Mouse (Mus musculus) forebrain, embryonic 14.5 days (tissue): Measurements from ENCODE around the gene Anks3. TPM values are rescaled to one million over a fixed set of nuclear protein-coding genes. Genes with fewer than 3 reads are reported as not detected.

Source experiments
- ATAC-seq: fragments of 200-750 bp; cut with Nextera tagmentation; 2 replicates; pipeline ENCODE4 v1.8.0; 2017; ENCODE audit warnings: mild to moderate bottlenecking, moderate library complexity
- DNase-seq: peaks from one replicate; pipeline ENCODE4 v3.0.0-alpha.2; 2015; ENCODE audit warnings: low spot score
- H3K27ac ChIP-seq: fragments of 300-500 bp; sonication (generic); 2 replicates; pipeline ENCODE4 v1.5.1; 2014; ENCODE audit warnings: low read depth, mild to moderate bottlenecking, control low read depth, low read length, moderate library complexity
- H3K27me3 ChIP-seq: fragments of 300-500 bp; sonication (generic); replicated peaks from 2 replicates; pipeline ENCODE4 v1.6.1; 2014; ENCODE audit warnings: low read length, control low read depth, mixed read lengths; ENCODE audit not compliant: control insufficient read depth, insufficient read depth
- H3K36me3 ChIP-seq: fragments of 300-500 bp; sonication (generic); 2 replicates; pipeline ENCODE4 v1.6.1; 2014; ENCODE audit warnings: low read length, control low read depth; ENCODE audit not compliant: control insufficient read depth, insufficient read depth
- H3K4me1 ChIP-seq: fragments of 300-500 bp; sonication (generic); 2 replicates; pipeline ENCODE4 v1.6.1; 2014; ENCODE audit warnings: antibody characterized with exemption, low read length, control low read depth; ENCODE audit not compliant: control insufficient read depth, insufficient read depth
- H3K4me2 ChIP-seq: fragments of 300-500 bp; sonication (generic); 2 replicates; pipeline ENCODE4 v1.6.1; 2014; ENCODE audit warnings: mild to moderate bottlenecking, control low read depth, low read length
- H3K4me3 ChIP-seq: fragments of 300-500 bp; sonication (generic); 2 replicates; pipeline ENCODE4 v1.5.1; 2014; ENCODE audit warnings: low read depth, low read length, control low read depth
- H3K9ac ChIP-seq: fragments of 300-500 bp; sonication (generic); 2 replicates; pipeline ENCODE4 v1.6.1; 2014; ENCODE audit warnings: mild to moderate bottlenecking, low read length, control low read depth, moderate library complexity
- H3K9me3 ChIP-seq: fragments of 300-500 bp; sonication (generic); replicated peaks from 2 replicates; pipeline ENCODE4 v1.6.1; 2016; ENCODE audit warnings: low read length, control low read depth, mixed read lengths; ENCODE audit not compliant: control insufficient read depth
- WGBS: fragments of 180-500 bp; shearing (Covaris S2); extraction: QIAGEN DNeasy Blood & Tissue Kit; methylation state at CpG from one replicate; pipeline ENCODE4 v1.1.7; 2014; 5-methylcytosine and 5-hydroxymethylcytosine counted together
- polyA plus RNA-seq: library from polyadenylated mRNA; unstranded; fragments of >200 nt; fragmentation: Nextera tagmentation; extraction: Ambion mirVana; gene quantifications from 2 replicates; pipeline ENCODE4 v1.2.1, GENCODE M21; 2014

Gene Anks3
- polyA plus RNA-seq, 1 experiment from 2014 or later: 49.3 TPM

GRCm38 (mm10) chr16:4910758-4911157, 53.2 kb downstream of the Anks3 start:
- Histone ChIP-seq H3K4me1 (no peaks in the 10 kb centered on the region), H3K4me3 (no peak overlapping the region), H3K27ac (no peak overlapping the region), H3K27me3 (no peaks in the 10 kb centered on the region), H3K9ac (no peak overlapping the region), H3K9me3 (no peaks in the 10 kb centered on the region), H3K4me2 (no peak overlapping the region), H3K36me3 (peaks cover 40% of the 10 kb centered on the region)
- ATAC-seq (no peak), DNase-seq (no peak)
- 95% methylated on average over 8 of the region's 8 CpGs for WGBS

- peaks cover 32% of the 10 kb centered on the region for H3K36me3 ChIP-seq
- WGBS: 98% methylated on average over 2 of the region's 2 CpGs
- no peak for ATAC-seq
Observed at GRCm38 (mm10) chr16:4909745-4910144, 54.3 kb downstream of the Anks3 start.

GRCm38 (mm10) chr16:4907972-4908371, 56.0 kb downstream of the Anks3 start:
- no peaks in the 10 kb centered on the region for H3K4me1 ChIP-seq
- H3K9ac ChIP-seq: no peak overlapping the region
- H3K36me3 ChIP-seq: peaks cover 24% of the 10 kb centered on the region
- 54% methylated on average over 5 of the region's 5 CpGs for WGBS
- DNase-seq: no peak
- no peaks in the 10 kb centered on the region for H3K27me3 ChIP-seq
- H3K9me3 ChIP-seq: no peaks in the 10 kb centered on the region
- no peak for ATAC-seq
- H3K27ac ChIP-seq: no peak overlapping the region
- no peak overlapping the region for H3K4me2 ChIP-seq
- no peak overlapping the region for H3K4me3 ChIP-seq

More at GRCm38 (mm10) chr16:4909745-4910144, 54.3 kb downstream of the Anks3 start:
- H3K4me3 ChIP-seq: no peak overlapping the region
- H3K9me3 ChIP-seq: no peaks in the 10 kb centered on the region
- no peak overlapping the region for H3K27ac ChIP-seq
- no peaks in the 10 kb centered on the region for H3K4me1 ChIP-seq
- no peak overlapping the region for H3K9ac ChIP-seq
- H3K27me3 ChIP-seq: no peaks in the 10 kb centered on the region
- no peak for DNase-seq
- H3K4me2 ChIP-seq: no peak overlapping the region

- no peaks in the 10 kb centered on the region for H3K4me1 ChIP-seq
- H3K4me3 ChIP-seq: no peak overlapping the region
- H3K4me2 ChIP-seq: no peak overlapping the region
- no peak overlapping the region for H3K9ac ChIP-seq
- H3K9me3 ChIP-seq: no peaks in the 10 kb centered on the region
- DNase-seq: no peak
- H3K27me3 ChIP-seq: no peaks in the 10 kb centered on the region
- H3K27ac ChIP-seq: no peak overlapping the region
- peaks cover 19% of the 10 kb centered on the region for H3K36me3 ChIP-seq
- no peak for ATAC-seq
- WGBS: 79% methylated on average over 2 of the region's 2 CpGs
Observed at GRCm38 (mm10) chr16:4907386-4907785, 56.6 kb downstream of the Anks3 start.

GRCm38 (mm10) chr16:4906559-4906958, 57.4 kb downstream of the Anks3 start:
- Histone ChIP-seq H3K27me3 (no peaks in the 10 kb centered on the region), H3K4me1 (no peaks in the 10 kb centered on the region), H3K4me2 (no peak overlapping the region), H3K27ac (no peak overlapping the region), H3K9ac (no peak overlapping the region), H3K9me3 (no peaks in the 10 kb centered on the region), H3K4me3 (no peak overlapping the region), H3K36me3 (peaks cover 15% of the 10 kb centered on the region)
- ATAC-seq (no peak), DNase-seq (no peak)

GRCm38 (mm10) chr16:4905591-4905990, 58.4 kb downstream of the Anks3 start:
- H3K27me3 ChIP-seq: no peaks in the 10 kb centered on the region
- peaks cover 7% of the 10 kb centered on the region for H3K36me3 ChIP-seq
- H3K9ac ChIP-seq: no peak overlapping the region
- DNase-seq (no peak), ATAC-seq (no peak)
- no peak overlapping the region for H3K4me2 ChIP-seq
- H3K4me3 ChIP-seq: no peak overlapping the region
- no peak overlapping the region for H3K27ac ChIP-seq
- 78% methylated on average over 1 of the region's 1 CpGs for WGBS
- no peaks in the 10 kb centered on the region for H3K4me1 ChIP-seq
- H3K9me3 ChIP-seq: no peaks in the 10 kb centered on the region

- no peak for DNase-seq
Observed at GRCm38 (mm10) chr16:4904878-4905277, 59.1 kb downstream of the Anks3 start.

GRCm38 (mm10) chr16:4903491-4904102, 60.4 kb downstream of the Anks3 start:
- Histone ChIP-seq H3K9me3 (no peaks in the 10 kb centered on the region), H3K4me1 (no peaks in the 10 kb centered on the region), H3K4me3 (no peak overlapping the region), H3K4me2 (no peak overlapping the region), H3K9ac (no peak overlapping the region), H3K27ac (no peak overlapping the region), H3K36me3 (no peaks in the 10 kb centered on the region), H3K27me3 (no peaks in the 10 kb centered on the region)
- DNase-seq (no peak), ATAC-seq (no peak)
- WGBS: 91% methylated on average over 6 of the region's 6 CpGs

More at GRCm38 (mm10) chr16:4904878-4905277, 59.1 kb downstream of the Anks3 start:
- H3K27ac ChIP-seq: no peak overlapping the region
- H3K4me2 ChIP-seq: no peak overlapping the region
- no peak overlapping the region for H3K4me3 ChIP-seq
- peaks cover 5% of the 10 kb centered on the region for H3K36me3 ChIP-seq
- H3K9ac ChIP-seq: no peak overlapping the region
- 87% methylated on average over 3 of the region's 3 CpGs for WGBS
- ATAC-seq: no peak
- H3K4me1 ChIP-seq: no peaks in the 10 kb centered on the region
- no peaks in the 10 kb centered on the region for H3K27me3 ChIP-seq
- no peaks in the 10 kb centered on the region for H3K9me3 ChIP-seq

GRCm38 (mm10) chr16:4902390-4902789, 61.6 kb downstream of the Anks3 start:
- Histone ChIP-seq H3K9ac (no peak overlapping the region), H3K27ac (no peak overlapping the region), H3K4me3 (no peak overlapping the region), H3K4me2 (no peak overlapping the region), H3K4me1 (no peaks in the 10 kb centered on the region), H3K27me3 (no peaks in the 10 kb centered on the region), H3K36me3 (no peaks in the 10 kb centered on the region), H3K9me3 (no peaks in the 10 kb centered on the region)
- ATAC-seq (no peak), DNase-seq (no peak)
- WGBS: 80% methylated on average over 2 of the region's 2 CpGs
